Mouse (Mus musculus) liver, embryonic 13.5 days (tissue): ENCODE measurements at regions not wholly inside any gene's neighbourhood (a gene's known extent, or its start where the extent isn't known, plus 50 kb on each side); places are given as distances from the start of the nearest gene placed in this dataset.

ENCODE experiments used
- ATAC-seq: fragments of 200-750 bp; cut with Nextera tagmentation; 2 replicates; pipeline ENCODE4 v1.8.0; 2017; ENCODE audit warnings: low read depth, mild to moderate bottlenecking, moderate number of reproducible peaks, moderate library complexity
- DNase-seq: peaks from one replicate; pipeline ENCODE4 v3.0.0; 2022
- H3K27ac ChIP-seq: fragments of 300-500 bp; sonication (generic); 2 replicates; pipeline ENCODE4 v1.5.1; 2015; ENCODE audit warnings: moderate library complexity, mild to moderate bottlenecking, inconsistent platforms
- H3K27me3 ChIP-seq: fragments of 300-500 bp; sonication (generic); 2 replicates; pipeline ENCODE4 v1.6.1; 2015; ENCODE audit warnings: mild to moderate bottlenecking, inconsistent platforms
- H3K36me3 ChIP-seq: fragments of 300-500 bp; sonication (generic); 2 replicates; pipeline ENCODE4 v1.6.1; 2015; ENCODE audit warnings: mild to moderate bottlenecking, inconsistent platforms
- H3K4me1 ChIP-seq: fragments of 300-500 bp; sonication (generic); replicated peaks from 2 replicates; pipeline ENCODE4 v1.6.1; 2015; ENCODE audit warnings: inconsistent platforms
- H3K4me2 ChIP-seq: fragments of 300-500 bp; sonication (generic); 2 replicates; pipeline ENCODE4 v1.6.1; 2015; ENCODE audit warnings: inconsistent platforms, mild to moderate bottlenecking, moderate library complexity
- H3K4me3 ChIP-seq: fragments of 300-500 bp; sonication (generic); replicated peaks from 2 replicates; pipeline ENCODE4 v1.5.1; 2015; ENCODE audit warnings: mild to moderate bottlenecking, inconsistent platforms
- H3K9ac ChIP-seq: fragments of 300-500 bp; sonication (generic); 2 replicates; pipeline ENCODE4 v1.6.1; 2015; ENCODE audit warnings: mild to moderate bottlenecking, inconsistent platforms
- H3K9me3 ChIP-seq: fragments of 300-500 bp; sonication (generic); replicated peaks from 2 replicates; pipeline ENCODE4 v1.6.1; 2016; ENCODE audit warnings: inconsistent platforms
- WGBS: fragments of 180-500 bp; shearing (Covaris S2); methylation state at CpG from one replicate; pipeline ENCODE4 v1.1.7; 2015; ENCODE audit not compliant: insufficient replicate concordance; 5-methylcytosine and 5-hydroxymethylcytosine counted together

DNA sequence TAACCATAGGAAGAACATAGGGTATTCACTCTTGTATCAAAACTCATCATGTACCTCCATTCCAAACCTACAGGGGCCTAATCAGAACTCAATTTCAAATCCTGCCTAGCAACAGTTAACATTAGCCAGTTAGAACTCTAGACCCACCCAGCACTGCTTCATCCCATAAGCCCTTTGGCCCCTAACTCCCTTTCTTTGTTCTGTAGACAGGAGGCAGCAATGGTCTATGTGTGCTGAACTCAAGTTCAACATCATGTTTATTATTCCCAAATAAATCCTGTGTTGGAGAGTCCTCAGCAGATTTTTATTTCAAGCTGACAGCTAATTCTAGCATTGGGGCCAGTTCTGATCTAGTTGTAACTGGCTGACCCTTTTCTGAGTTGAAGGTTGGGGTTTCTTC, 112.2 kb downstream of the Ipo8 start:
- no peaks in the 10 kb centered on the region for H3K9me3 ChIP-seq
- H3K9ac ChIP-seq: no peak overlapping the region
- H3K4me2 ChIP-seq: no peak overlapping the region
- no peak overlapping the region for H3K4me3 ChIP-seq
- no peaks in the 10 kb centered on the region for H3K27me3 ChIP-seq
- no peaks in the 10 kb centered on the region for H3K36me3 ChIP-seq
- DNase-seq (no peak), ATAC-seq (no peak)
- H3K4me1 ChIP-seq: no peaks in the 10 kb centered on the region
- no peak overlapping the region for H3K27ac ChIP-seq

DNA sequence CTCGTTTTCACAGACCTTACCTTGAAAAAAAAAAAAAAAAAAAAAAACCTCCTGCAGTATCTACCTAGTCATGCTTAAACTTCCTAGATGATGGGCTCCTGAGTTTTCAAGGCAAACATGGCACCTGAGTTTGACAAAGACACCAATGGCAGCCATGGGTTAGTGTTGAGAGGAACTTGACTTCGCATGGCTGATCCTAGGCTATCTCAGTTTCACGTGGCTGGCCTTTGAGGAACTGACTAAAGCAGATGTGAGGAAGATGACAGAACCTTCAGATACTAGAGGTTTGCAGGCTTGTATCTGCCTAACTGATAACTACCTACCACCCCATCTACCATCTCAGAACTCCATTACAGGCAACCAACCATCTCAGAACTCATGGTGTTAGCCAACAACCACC, 120.9 kb downstream of the Ipo8 start:
- H3K4me2 ChIP-seq: no peak overlapping the region
- H3K4me3 ChIP-seq: no peak overlapping the region
- H3K9ac ChIP-seq: no peak overlapping the region
- H3K36me3 ChIP-seq: no peaks in the 10 kb centered on the region
- DNase-seq: no peak
- 0 out of 2 replicates have a peak, but pooled peaks cover 4% of the 10 kb centered on the region for H3K4me1 ChIP-seq
- H3K27me3 ChIP-seq: no peaks in the 10 kb centered on the region
- H3K27ac ChIP-seq: no peak overlapping the region
- no peaks in the 10 kb centered on the region for H3K9me3 ChIP-seq
- ATAC-seq: no peak
- WGBS: 42% methylated on average over 3 of the region's 3 CpGs

DNA sequence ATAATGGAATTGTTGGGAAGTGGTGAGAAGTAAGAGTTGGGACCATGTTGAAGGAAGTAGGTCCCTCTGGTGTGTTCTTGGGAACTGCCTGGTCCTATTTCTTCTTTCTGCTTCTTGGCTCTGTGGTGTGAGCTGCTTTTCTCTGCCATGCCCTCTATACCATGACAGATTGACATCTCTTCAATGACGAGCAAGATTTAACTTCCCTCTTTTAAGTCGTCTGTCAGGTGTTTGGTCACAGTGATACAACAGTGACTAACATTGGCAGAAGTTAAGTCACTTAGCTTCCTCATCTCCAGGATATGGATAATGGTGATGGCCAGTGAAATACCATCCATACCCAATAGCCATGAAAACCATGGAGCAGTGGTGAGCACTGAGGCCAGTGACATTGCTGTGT, 122.9 kb downstream of the Ipo8 start:
- ATAC-seq: no peak

DNA sequence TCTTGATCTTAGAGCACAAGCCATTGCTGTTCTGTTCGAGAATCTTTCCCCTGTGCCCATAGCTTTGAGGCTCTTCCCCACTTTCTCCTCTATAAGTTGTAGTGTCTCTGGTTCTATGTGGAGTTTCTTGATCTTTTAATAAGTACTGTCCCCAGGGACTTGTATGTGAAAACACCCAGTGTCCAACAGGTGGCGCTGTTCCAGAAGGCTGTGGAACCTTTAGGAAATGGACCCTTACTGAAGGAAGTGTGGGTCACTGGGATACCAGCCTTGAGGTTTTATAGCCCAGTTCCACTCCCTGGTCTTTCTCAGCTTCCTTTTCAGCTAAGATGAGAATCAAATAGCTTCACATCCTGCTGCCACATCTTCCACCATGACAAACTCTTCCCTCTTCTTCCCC, 125.6 kb downstream of the Ipo8 start:
- ATAC-seq (no peak), DNase-seq (peak; percentile 24)
- H3K9ac ChIP-seq: no peak overlapping the region
- H3K9me3 ChIP-seq: no peaks in the 10 kb centered on the region
- H3K4me2 ChIP-seq: no peak overlapping the region
- H3K36me3 ChIP-seq: no peaks in the 10 kb centered on the region
- no peak overlapping the region for H3K4me3 ChIP-seq
- WGBS: 25% methylated on average over 2 of the region's 2 CpGs
- no peaks in the 10 kb centered on the region for H3K27me3 ChIP-seq
- no peak overlapping the region for H3K27ac ChIP-seq
- no peaks in the 10 kb centered on the region for H3K4me1 ChIP-seq

More for the DNA sequence above, 122.9 kb downstream of the Ipo8 start:
- Histone ChIP-seq H3K9me3 (no peaks in the 10 kb centered on the region), H3K36me3 (no peaks in the 10 kb centered on the region), H3K27ac (no peak overlapping the region), H3K27me3 (no peaks in the 10 kb centered on the region), H3K4me1 (0 out of 2 replicates have a peak, but pooled peaks cover 4% of the 10 kb centered on the region), H3K9ac (no peak overlapping the region), H3K4me2 (no peak overlapping the region), H3K4me3 (no peak overlapping the region)
- 30% methylated on average over 2 of the region's 2 CpGs for WGBS
- no peak for DNase-seq

DNA sequence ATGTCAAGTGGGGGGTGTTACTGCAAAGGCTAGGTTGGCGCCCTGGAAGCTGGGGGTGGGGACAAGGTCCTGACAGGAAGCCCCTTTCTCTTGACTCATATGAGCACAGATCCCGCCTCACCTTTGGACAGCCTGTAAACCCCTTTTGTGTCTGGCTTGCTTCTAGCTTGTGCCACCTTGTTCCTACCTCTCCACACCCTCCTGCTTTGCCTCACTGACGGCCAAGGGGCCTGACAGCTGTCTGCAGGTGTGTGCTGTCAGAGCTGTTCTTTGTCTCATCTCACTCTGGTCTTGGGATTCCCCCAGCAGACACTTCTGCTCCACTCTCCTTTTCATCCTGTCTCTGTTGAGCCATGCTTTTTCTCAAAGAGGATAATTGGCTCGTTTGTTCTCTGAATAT, 137.9 kb downstream of the Ipo8 start:
- H3K36me3 ChIP-seq: no peaks in the 10 kb centered on the region
- no peak overlapping the region for H3K9ac ChIP-seq
- no peak for ATAC-seq
- 0 out of 2 replicates have a peak, but pooled peaks cover 2% of the 10 kb centered on the region for H3K27me3 ChIP-seq
- H3K9me3 ChIP-seq: no peaks in the 10 kb centered on the region
- no peak overlapping the region for H3K27ac ChIP-seq
- no peak overlapping the region for H3K4me3 ChIP-seq
- no peaks in the 10 kb centered on the region for H3K4me1 ChIP-seq
- DNase-seq: no peak
- WGBS: 38% methylated on average over 4 of the region's 4 CpGs
- H3K4me2 ChIP-seq: no peak overlapping the region

DNA sequence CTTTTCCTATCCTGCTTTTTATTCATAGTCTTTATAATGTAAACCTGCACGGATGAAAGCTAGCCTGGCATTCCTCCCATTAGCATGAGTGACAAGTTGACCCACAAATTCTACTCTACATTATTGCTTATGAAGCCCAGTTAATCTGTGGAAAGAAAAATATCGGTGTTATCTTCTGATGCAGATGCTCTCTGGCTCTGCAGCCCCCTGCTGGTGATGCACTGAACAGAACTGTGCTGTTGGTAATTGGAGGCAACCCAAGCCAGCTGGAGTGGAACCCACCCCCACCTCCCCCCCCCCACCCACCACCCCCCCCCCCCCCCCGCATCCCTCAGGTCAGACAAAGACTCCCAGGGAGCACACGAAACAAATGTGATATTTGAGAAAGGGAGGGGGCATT, 143.5 kb downstream of the Ipo8 start:
- H3K9ac ChIP-seq: no peak overlapping the region
- ATAC-seq: peak; percentile 34; the same call in 1 of the 2 replicates
- no peaks in the 10 kb centered on the region for H3K36me3 ChIP-seq
- no peak overlapping the region for H3K27ac ChIP-seq
- no peaks in the 10 kb centered on the region for H3K4me1 ChIP-seq
- H3K4me3 ChIP-seq: no peak overlapping the region
- no peaks in the 10 kb centered on the region for H3K27me3 ChIP-seq
- WGBS: 26% methylated on average over 3 of the region's 4 CpGs
- no peak overlapping the region for H3K4me2 ChIP-seq
- no peaks in the 10 kb centered on the region for H3K9me3 ChIP-seq
- DNase-seq: peak; percentile 20

DNA sequence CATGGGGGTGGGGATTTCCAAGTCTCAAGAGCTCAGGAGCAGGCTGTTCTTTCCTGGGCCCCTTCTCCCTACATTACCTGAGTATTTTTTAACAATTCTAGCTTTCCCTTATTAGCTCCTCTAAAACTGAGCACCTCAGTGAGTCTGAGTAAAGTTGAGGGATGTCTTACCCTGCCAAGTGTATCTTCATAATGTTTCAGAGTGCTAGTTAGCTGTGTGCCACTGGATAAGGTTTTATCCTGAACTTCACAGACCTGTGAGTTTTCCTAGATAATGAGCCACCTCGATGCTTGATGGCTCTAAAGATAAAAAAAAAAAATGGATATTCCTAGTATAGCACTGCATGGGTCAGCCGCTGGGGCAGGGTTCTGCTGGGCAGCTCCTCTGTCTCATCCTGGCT, 171.1 kb downstream of the Ipo8 start:
- peaks cover 17% of the 10 kb centered on the region for H3K4me1 ChIP-seq
- no peaks in the 10 kb centered on the region for H3K27me3 ChIP-seq
- H3K27ac ChIP-seq: no peak overlapping the region
- no peaks in the 10 kb centered on the region for H3K9me3 ChIP-seq
- no peak overlapping the region for H3K4me3 ChIP-seq
- no peak overlapping the region for H3K9ac ChIP-seq
- no peaks in the 10 kb centered on the region for H3K36me3 ChIP-seq
- ATAC-seq: peak; percentile 70
- H3K4me2 ChIP-seq: no peak overlapping the region
- 36% methylated on average over 2 of the region's 2 CpGs for WGBS
- DNase-seq: no peak

DNA sequence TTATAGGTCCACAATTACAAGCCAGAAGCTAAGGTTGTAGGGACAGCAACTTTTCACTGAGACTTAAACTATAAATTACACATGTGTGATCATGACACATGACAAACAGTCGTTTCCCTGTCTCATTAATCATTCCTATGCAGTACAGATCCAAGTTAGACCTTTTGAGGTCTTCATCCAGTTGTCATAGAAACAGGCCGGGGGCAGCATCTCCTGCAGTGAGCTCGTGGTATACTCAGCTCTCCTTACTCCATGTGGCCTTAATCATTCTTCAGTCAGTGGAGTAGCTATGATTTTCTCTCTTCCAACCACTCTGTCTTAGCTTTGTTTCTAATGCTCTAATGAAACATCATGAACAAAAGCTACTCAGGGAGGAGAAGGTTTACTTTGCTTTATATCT, 178.1 kb downstream of the Ipo8 start:
- Histone ChIP-seq H3K4me2 (no peak overlapping the region), H3K36me3 (no peaks in the 10 kb centered on the region)

DNA sequence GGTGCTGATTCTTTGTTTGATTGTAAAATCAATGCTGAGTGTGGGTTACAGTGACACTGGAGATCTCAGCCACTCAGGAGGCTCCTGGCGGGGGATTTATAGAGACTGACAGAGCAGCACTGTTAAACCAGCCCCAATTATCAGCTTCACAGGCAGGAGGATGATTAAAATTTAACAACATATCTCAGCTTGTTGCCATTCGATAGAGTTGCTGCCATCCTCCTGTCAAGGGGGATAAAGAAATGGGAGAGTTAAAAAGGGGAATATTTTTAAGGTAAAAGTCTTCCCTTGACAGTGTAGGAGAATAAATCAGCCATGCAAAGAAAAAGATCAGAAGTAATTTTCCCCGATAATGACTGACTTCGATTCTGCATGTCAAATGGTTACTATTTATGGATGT, 178.8 kb downstream of the Ipo8 start:
- no peak for ATAC-seq

More for the DNA sequence above, 178.1 kb downstream of the Ipo8 start:
- ATAC-seq (no peak), DNase-seq (no peak)
- Histone ChIP-seq H3K4me1 (peaks cover 28% of the 10 kb centered on the region), H3K4me3 (no peak overlapping the region), H3K27me3 (no peaks in the 10 kb centered on the region), H3K9me3 (no peaks in the 10 kb centered on the region), H3K9ac (no peak overlapping the region), H3K27ac (no peak overlapping the region)
- 57% methylated on average over 3 of the region's 3 CpGs for WGBS

DNA sequence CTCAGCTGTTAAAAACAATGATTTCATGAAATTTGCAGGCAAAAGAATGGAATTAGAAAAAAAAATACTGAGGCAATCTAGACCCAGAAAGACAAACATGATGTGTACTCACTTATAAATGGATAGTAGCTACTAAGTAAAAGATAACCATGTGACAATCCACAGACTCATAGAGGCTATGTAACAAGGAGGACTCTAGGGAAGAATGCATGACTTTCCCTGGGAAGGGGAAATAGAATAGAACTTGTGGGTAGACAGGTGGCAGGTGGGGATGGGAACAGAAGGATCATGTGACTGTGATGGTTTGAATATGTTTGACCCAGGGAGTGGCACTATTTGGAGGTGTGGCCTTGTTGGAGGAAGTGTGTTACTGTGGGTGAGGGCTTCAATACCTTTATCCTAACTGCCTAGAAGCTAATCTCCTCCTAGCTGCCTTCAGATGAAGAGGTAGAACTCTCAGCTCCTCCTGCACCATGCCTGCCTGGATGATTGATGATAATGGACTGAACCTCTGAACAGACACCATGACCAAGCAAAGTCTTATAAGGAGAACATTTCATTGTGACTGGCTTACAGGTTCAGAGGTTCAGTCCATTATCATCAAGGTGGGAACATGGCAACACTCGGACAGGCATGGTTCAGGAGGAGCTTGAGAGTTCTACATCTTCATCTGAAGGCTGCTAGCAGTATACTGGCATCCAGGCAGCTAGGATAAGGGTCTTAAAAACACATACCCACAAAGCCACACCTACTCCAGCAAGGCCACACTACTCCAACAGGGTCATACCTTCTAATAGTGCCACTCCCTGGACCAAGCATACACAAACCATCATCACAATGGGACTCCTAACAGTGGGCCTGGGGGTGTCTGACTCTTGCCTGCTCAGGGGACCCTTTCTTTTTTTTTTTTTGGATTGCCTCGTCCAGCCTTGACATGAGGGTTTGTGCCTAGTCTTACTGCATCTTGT, 183.6 kb downstream of the Ipo8 start:
- Histone ChIP-seq H3K36me3 (no peaks in the 10 kb centered on the region), H3K9ac (no peak overlapping the region), H3K4me1 (peaks cover 40% of the 10 kb centered on the region), H3K27ac (peak overlapping the region; percentile 80), H3K4me2 (0 out of 2 replicates have a peak overlapping the region, but pooled peaks have one; percentile 1), H3K9me3 (no peaks in the 10 kb centered on the region), H3K4me3 (no peak overlapping the region), H3K27me3 (no peaks in the 10 kb centered on the region)
- ATAC-seq: peak; percentile 99
- DNase-seq: peak; percentile 66
- 46% methylated on average over 2 of the region's 2 CpGs for WGBS

More for the DNA sequence above, 178.8 kb downstream of the Ipo8 start:
- no peak overlapping the region for H3K9ac ChIP-seq
- no peaks in the 10 kb centered on the region for H3K9me3 ChIP-seq
- no peak for DNase-seq
- H3K4me2 ChIP-seq: no peak overlapping the region
- 64% methylated on average over 4 of the region's 4 CpGs for WGBS
- H3K27me3 ChIP-seq: no peaks in the 10 kb centered on the region
- H3K27ac ChIP-seq: no peak overlapping the region
- peaks cover 35% of the 10 kb centered on the region for H3K4me1 ChIP-seq
- no peaks in the 10 kb centered on the region for H3K36me3 ChIP-seq
- H3K4me3 ChIP-seq: no peak overlapping the region

DNA sequence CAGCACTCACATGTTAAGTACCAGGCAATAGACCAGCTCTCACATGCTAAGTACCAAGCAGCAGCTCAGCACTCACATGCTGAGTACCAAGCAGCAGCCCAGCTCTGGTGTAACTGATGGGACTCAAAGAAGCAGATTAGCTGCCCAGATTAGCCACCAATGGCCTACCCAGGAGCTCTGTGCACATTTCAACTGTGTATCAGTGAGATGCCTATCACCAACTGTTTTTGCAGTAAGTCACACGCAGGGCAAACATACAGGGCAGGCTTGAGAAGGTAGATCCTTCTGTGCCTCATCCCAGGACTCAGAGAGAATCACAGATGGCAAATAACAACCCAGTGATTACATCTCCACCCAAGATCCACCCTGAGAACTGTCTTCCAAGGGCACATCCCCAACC, 190.7 kb downstream of the Ipo8 start:
- peaks cover 6% of the 10 kb centered on the region for H3K4me1 ChIP-seq
- ATAC-seq (peak; percentile 72), DNase-seq (no peak)
- H3K27me3 ChIP-seq: no peaks in the 10 kb centered on the region
- H3K36me3 ChIP-seq: no peaks in the 10 kb centered on the region
- H3K27ac ChIP-seq: peak overlapping the region; percentile 32; the same call in 1 of the 2 replicates
- H3K9ac ChIP-seq: no peak overlapping the region
- WGBS: 54% methylated on average over 1 of the region's 1 CpGs
- no peaks in the 10 kb centered on the region for H3K9me3 ChIP-seq
- no peak overlapping the region for H3K4me2 ChIP-seq
- no peak overlapping the region for H3K4me3 ChIP-seq

DNA sequence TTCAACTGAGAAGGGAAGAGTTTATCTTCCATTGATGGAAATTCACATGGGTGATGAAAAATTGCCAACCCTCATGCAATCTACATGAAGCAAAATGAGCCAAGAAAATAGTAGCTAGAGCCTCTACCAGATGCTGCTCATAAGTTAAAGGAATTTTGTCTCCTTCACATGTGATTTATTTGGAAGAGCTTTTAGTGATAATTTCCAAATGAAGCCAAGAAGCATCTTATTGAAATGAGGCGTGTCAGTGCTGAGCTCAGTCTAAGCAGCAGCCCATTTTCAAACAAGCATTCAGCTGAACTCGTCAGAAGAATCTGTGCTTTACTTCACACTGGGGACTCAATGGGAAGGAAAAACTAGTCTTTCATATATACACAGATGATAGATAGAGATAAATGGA, 190.0 kb upstream of the Tmtc1 start:
- 75% methylated on average over 2 of the region's 2 CpGs for WGBS
- ATAC-seq (no peak), DNase-seq (no peak)

More for the DNA sequence above, 190.0 kb upstream of the Tmtc1 start:
- Histone ChIP-seq H3K4me2 (no peak overlapping the region), H3K4me1 (peaks cover 10% of the 10 kb centered on the region), H3K36me3 (no peaks in the 10 kb centered on the region), H3K9me3 (no peaks in the 10 kb centered on the region), H3K27ac (no peak overlapping the region), H3K27me3 (no peaks in the 10 kb centered on the region), H3K4me3 (no peak overlapping the region), H3K9ac (no peak overlapping the region)
